In genomic region chr16:55994235-55994634, GRCm38 (mm10) we compare ENCODE assay signal across 16 mouse cellular contexts.
"Had no signal": no experiment of that assay in that cellular context is flagged by ENCODE, and none has a peak within 500 bp of the region (broad histone marks: within the 10 kb centered on the region; RNA-seq: fewer than 3 reads in every experiment).

No protein-coding gene starts in this region.

- H3K27ac ChIP-seq: liver, embryonic 15.5 days; midbrain, embryonic 10.5 days; midbrain, embryonic 12.5 days; neural tube, embryonic 13.5 days; neural tube, embryonic 15.5 days had no signal

- DNase-seq: lung, adult 18-20 months; lung, embryonic 14.5 days; lung, postnatal 10 days; lung, postnatal 4 days; midbrain, embryonic 14.5 days; right cerebral cortex, postnatal 14 days; thymus, adult 18-20 months; thymus, postnatal 14 days; thymus, postnatal 36 days had no signal

- ATAC-seq: midbrain, embryonic 16.5 days had no signal

- H3K4me3 ChIP-seq: liver, embryonic 15.5 days; midbrain, embryonic 10.5 days; midbrain, embryonic 12.5 days; myocyte; neural tube, embryonic 13.5 days; neural tube, embryonic 15.5 days had no signal
